Mouse (Mus musculus) limb, embryonic 11.5 days (tissue): ENCODE results near the gene Lrrd1. TPM values are rescaled to one million over a fixed set of nuclear protein-coding genes. Genes with fewer than 3 reads are reported as not detected.
"Not testable (repeated sequence)": the region's sequence is repeated elsewhere in the genome, so short reads cannot be mapped to it uniquely, and the experiment has no call there.

Experiments used
- ATAC-seq: fragments of 200-750 bp; cut with Nextera tagmentation; 2 replicates; pipeline ENCODE4 v1.8.0; 2017; ENCODE audit warnings: low read depth; ENCODE audit not compliant: insufficient number of reproducible peaks, low FRiP score, low TSS enrichment
- DNase-seq: peaks from one replicate; pipeline ENCODE4 v3.0.0-alpha.2; 2015; ENCODE audit warnings: low spot score
- H3K27ac ChIP-seq: fragments of 300-500 bp; sonication (generic); replicated peaks from 2 replicates; pipeline ENCODE4 v1.5.1; 2014; ENCODE audit warnings: low read depth, mild to moderate bottlenecking, low read length
- H3K27me3 ChIP-seq: fragments of 300-500 bp; sonication (generic); 2 replicates; pipeline ENCODE4 v1.6.1; 2014; ENCODE audit warnings: mild to moderate bottlenecking, low read length, mixed read lengths; ENCODE audit not compliant: control insufficient read depth, insufficient read depth
- H3K36me3 ChIP-seq: fragments of 300-500 bp; sonication (generic); 2 replicates; pipeline ENCODE4 v1.6.1; 2014; ENCODE audit warnings: mild to moderate bottlenecking, low read length, moderate library complexity, mixed read lengths; ENCODE audit not compliant: control insufficient read depth, insufficient read depth
- H3K4me1 ChIP-seq: fragments of 300-500 bp; sonication (generic); 2 replicates; pipeline ENCODE4 v1.6.1; 2014; ENCODE audit warnings: low read length, mixed read lengths; ENCODE audit not compliant: control insufficient read depth, insufficient read depth
- H3K4me2 ChIP-seq: fragments of 300-500 bp; sonication (generic); 2 replicates; pipeline ENCODE4 v1.6.1; 2014; ENCODE audit warnings: low read depth, mild to moderate bottlenecking, moderate library complexity; ENCODE audit not compliant: severe bottlenecking
- H3K4me3 ChIP-seq: fragments of 300-500 bp; sonication (generic); 2 replicates; pipeline ENCODE4 v1.5.1; 2014; ENCODE audit warnings: low read depth, low read length
- H3K9ac ChIP-seq: fragments of 300-500 bp; sonication (generic); 2 replicates; pipeline ENCODE4 v1.6.1; 2014; ENCODE audit warnings: mild to moderate bottlenecking, low read length
- H3K9me3 ChIP-seq: fragments of 300-500 bp; sonication (generic); 2 replicates; pipeline ENCODE4 v1.6.1; 2016; ENCODE audit warnings: low read length; ENCODE audit not compliant: control insufficient read depth
- WGBS: fragments of 180-500 bp; shearing (Covaris S2); extraction: QIAGEN DNeasy Blood & Tissue Kit; methylation state at CpG from one replicate; pipeline ENCODE4 v1.1.7; 2014; 5-methylcytosine and 5-hydroxymethylcytosine counted together
- polyA plus RNA-seq: library from polyadenylated mRNA; unstranded; fragments of >200 nt; fragmentation: Nextera tagmentation; extraction: Ambion mirVana; gene quantifications from 2 replicates; pipeline ENCODE4 v1.2.1, GENCODE M21; 2014

The Lrrd1 gene
- polyA plus RNA-seq = 0.05 TPM in 1 of 2 replicates, not detected in the other

DNA sequence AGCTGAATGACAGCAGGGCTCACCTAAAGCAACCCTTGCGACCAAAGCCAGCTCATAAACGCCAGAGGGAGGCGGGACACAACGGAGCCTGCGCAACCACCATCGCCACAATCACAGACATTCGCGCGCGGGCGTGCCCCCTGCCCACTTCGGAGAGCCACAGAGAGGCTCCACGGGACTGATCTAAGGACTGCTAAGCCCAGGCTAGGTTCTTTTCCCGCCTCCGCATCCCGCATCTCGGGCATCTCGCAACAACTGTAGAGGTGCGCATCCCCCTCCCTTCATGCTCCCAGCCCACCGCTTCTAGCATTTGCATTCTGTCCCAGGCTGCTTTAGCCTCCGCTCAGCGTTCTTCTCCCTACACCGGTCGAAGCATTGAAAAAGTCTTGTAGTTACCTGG lies at the start of gene Lrrd1:
TSS of gene Lrrd1 (plus strand) at position 148 of the 400 bp plus-strand sequence.
- peak within 1 kb of the TSS; percentile 34 for H3K4me3 ChIP-seq
- ATAC-seq (no peak), DNase-seq (peak; percentile 53)
- H3K27ac ChIP-seq = no peak within 1 kb of the TSS
- H3K9me3 ChIP-seq = no peaks in the 10 kb centered on the region
- H3K9ac ChIP-seq = peak within 1 kb of the TSS; percentile 53
- H3K36me3 ChIP-seq = no peaks in the 10 kb centered on the region
- H3K4me1 ChIP-seq = no peaks in the 10 kb centered on the region
- peak within 1 kb of the TSS; percentile 71 for H3K4me2 ChIP-seq
- WGBS = 4% methylated on average over 24 of the region's 24 CpGs
- H3K27me3 ChIP-seq = no peaks in the 10 kb centered on the region

GRCm38 (mm10) chr5:3797101-3797500 lies 47.9 kb upstream of the Lrrd1 start:
- WGBS = 97% methylated on average over 2 of the region's 2 CpGs
- H3K36me3 ChIP-seq, H3K4me2 ChIP-seq, H3K9me3 ChIP-seq, H3K9ac ChIP-seq, H3K27ac ChIP-seq, H3K27me3 ChIP-seq, DNase-seq, H3K4me3 ChIP-seq, ATAC-seq, H3K4me1 ChIP-seq: not testable (repeated sequence)

DNA sequence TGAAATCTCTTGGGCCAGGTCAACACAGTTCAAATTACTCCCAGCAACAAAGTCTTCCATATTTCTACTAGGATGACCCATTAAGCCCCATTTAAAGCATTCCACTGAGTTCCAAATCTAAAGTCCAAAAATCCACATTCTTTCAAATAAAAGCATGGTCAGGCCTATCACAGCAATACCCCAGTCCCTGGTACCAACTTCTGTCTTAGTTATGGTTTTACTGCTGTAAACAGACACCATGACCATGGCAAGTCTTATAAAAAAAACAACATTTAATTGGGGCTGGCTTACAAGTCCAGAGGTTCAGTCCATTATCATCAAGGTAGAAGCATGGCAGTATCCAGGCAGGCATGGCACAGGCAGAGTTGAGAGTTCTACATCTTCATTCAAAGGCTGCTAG lies 46.3 kb upstream of the Lrrd1 start:
- H3K36me3 ChIP-seq, H3K9ac ChIP-seq, H3K4me2 ChIP-seq, H3K27ac ChIP-seq, ATAC-seq, DNase-seq, H3K4me1 ChIP-seq, H3K27me3 ChIP-seq, H3K9me3 ChIP-seq, H3K4me3 ChIP-seq: not testable (repeated sequence)

- Histone ChIP-seq H3K9ac (no peak overlapping the region), H3K4me3 (no peak overlapping the region)
- 85% methylated on average over 1 of the region's 1 CpGs for WGBS
Observed at GRCm38 (mm10) chr5:3800041-3800440, 44.9 kb upstream of the Lrrd1 start.

DNA sequence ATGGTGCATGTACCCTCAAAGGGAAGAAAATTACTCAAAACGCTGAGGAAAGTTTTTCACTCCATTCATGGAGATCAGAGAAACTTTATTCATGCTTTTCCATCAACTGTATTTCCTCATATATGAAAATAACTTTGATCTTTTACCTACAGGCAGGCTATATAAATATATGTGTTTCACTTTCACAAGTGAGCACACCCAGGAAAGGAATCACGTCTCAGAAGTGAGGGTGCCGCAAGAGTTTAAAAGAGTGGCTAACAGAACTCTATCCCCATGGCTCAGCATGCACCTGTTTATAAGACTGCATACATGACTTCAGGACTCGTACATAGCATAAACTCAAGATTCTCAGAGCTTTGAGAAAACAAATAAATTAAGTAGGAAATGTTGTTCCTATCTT lies 44.1 kb upstream of the Lrrd1 start:
- H3K4me3 ChIP-seq = no peak overlapping the region
- 0 out of 2 replicates have a peak, but pooled peaks cover 3% of the 10 kb centered on the region for H3K4me1 ChIP-seq
- H3K9me3 ChIP-seq = no peaks in the 10 kb centered on the region
- WGBS = 85% methylated on average over 4 of the region's 4 CpGs
- no peaks in the 10 kb centered on the region for H3K27me3 ChIP-seq
- H3K27ac ChIP-seq = no peak overlapping the region
- no peaks in the 10 kb centered on the region for H3K36me3 ChIP-seq
- no peak for DNase-seq
- no peak overlapping the region for H3K9ac ChIP-seq
- no peak for ATAC-seq
- no peak overlapping the region for H3K4me2 ChIP-seq

More at GRCm38 (mm10) chr5:3800041-3800440, 44.9 kb upstream of the Lrrd1 start:
- ATAC-seq = no peak
- Histone ChIP-seq H3K4me2 (no peak overlapping the region), H3K27me3 (no peaks in the 10 kb centered on the region), H3K9me3 (no peaks in the 10 kb centered on the region), H3K4me1 (0 out of 2 replicates have a peak, but pooled peaks cover 3% of the 10 kb centered on the region), H3K27ac (no peak overlapping the region), H3K36me3 (no peaks in the 10 kb centered on the region)
- no peak for DNase-seq

GRCm38 (mm10) chr5:3801672-3802432 lies 43.1 kb upstream of the Lrrd1 start:
- DNase-seq (no peak), ATAC-seq (peak; percentile 6; the same call in 1 of the 2 replicates)
- no peaks in the 10 kb centered on the region for H3K36me3 ChIP-seq
- peak overlapping the region; percentile 85 for H3K4me3 ChIP-seq
- 6% methylated on average over 18 of the region's 18 CpGs for WGBS
- H3K27me3 ChIP-seq = no peaks in the 10 kb centered on the region
- no peaks in the 10 kb centered on the region for H3K9me3 ChIP-seq
- H3K9ac ChIP-seq = peak overlapping the region; percentile 83
- no peak overlapping the region for H3K27ac ChIP-seq
- H3K4me1 ChIP-seq = 0 out of 2 replicates have a peak, but pooled peaks cover 3% of the 10 kb centered on the region
- H3K4me2 ChIP-seq = peak overlapping the region; percentile 90

- H3K4me2 ChIP-seq = peak within 1 kb of the TSS; percentile 90
- no peaks in the 10 kb centered on the region for H3K9me3 ChIP-seq
- H3K36me3 ChIP-seq = no peaks in the 10 kb centered on the region
- H3K27ac ChIP-seq = peak within 1 kb of the TSS; percentile 72
- H3K4me1 ChIP-seq = 0 out of 2 replicates have a peak, but pooled peaks cover 3% of the 10 kb centered on the region
- peak within 1 kb of the TSS; percentile 83 for H3K9ac ChIP-seq
- ATAC-seq (peak; percentile 93), DNase-seq (peak; percentile 91)
- no peaks in the 10 kb centered on the region for H3K27me3 ChIP-seq
- WGBS = under 1% methylated on average over 109 of the region's 109 CpGs
- H3K4me3 ChIP-seq = peak within 1 kb of the TSS; percentile 85
Observed at GRCm38 (mm10) chr5:3802433-3803291, 42.3 kb upstream of the Lrrd1 start, which contains the start of the genes Ankib1 and Krit1. Ankib1 (minus strand) TSS chr5:3802925. Krit1 (plus strand) TSS chr5:3803184.
